Mouse (Mus musculus) testis, adult 2 months (tissue): ENCODE results near the gene Tcte1.
A peak's percentile ranks its signal among the peaks of the same experiment; 100 is the strongest.

ENCODE experiments used
- CTCF ChIP-seq: fragments of 200-500 bp; IDR thresholded peaks from 2 replicates; pipeline ENCODE4 v1.5.1; 2012; ENCODE audit warnings: low read depth, mild to moderate bottlenecking, inconsistent platforms, low read length, moderate library complexity; ENCODE audit not compliant: control insufficient read depth, insufficient read depth, insufficient replicate concordance
- POLR2A ChIP-seq: fragments of 200-500 bp; IDR thresholded peaks from 2 replicates; pipeline ENCODE4 v1.6.1; 2012; ENCODE audit warnings: low read depth, mild to moderate bottlenecking, inconsistent platforms, low read length, moderate library complexity; ENCODE audit not compliant: control insufficient read depth

- TF ChIP-seq POLR2A (no peak), CTCF (peak; percentile 89)
Measured at GRCm38 (mm10) chr17:45584939-45585678, 61.9 kb downstream of the Tcte1 start.
